In genomic region chr3:65494291-65494763, GRCm38 (mm10) we compare ENCODE assay signal across 8 mouse cellular contexts. TPM values are rescaled to one million over a fixed set of nuclear protein-coding genes. Genes with fewer than 3 reads are reported as not detected.
A peak's percentile ranks its signal among the peaks of the same experiment; 100 is the strongest.
DNase-seq lines count a peak whose midpoint lies in the region; ATAC-seq and TF ChIP-seq lines count a peak whose summit lies in the region.

No protein-coding gene starts in this region.

- no peaks in the 10 kb centered on the region for H3K79me2 ChIP-seq in myocyte (ENCODE audit: control insufficient read depth, insufficient read depth)

- H3K4me3 ChIP-seq in embryonic facial prominence, embryonic 12.5 days = no peak overlapping the region
- H3K4me3 ChIP-seq in myocyte = no peak overlapping the region

- H3K27ac ChIP-seq in embryonic facial prominence, embryonic 12.5 days = no peak overlapping the region

- WGBS in embryonic facial prominence, embryonic 12.5 days = 18% methylated on average over 9 of the region's 9 CpGs

- no peak for ATAC-seq in embryonic facial prominence, embryonic 12.5 days (ENCODE audit: insufficient number of reproducible peaks, insufficient read depth, low FRiP score, low TSS enrichment)

- H3K4me1 ChIP-seq in embryonic facial prominence, embryonic 12.5 days = peaks cover 9% of the 10 kb centered on the region

- no peak overlapping the region for H3K9ac ChIP-seq in embryonic facial prominence, embryonic 12.5 days

- no peaks in the 10 kb centered on the region for H3K9me3 ChIP-seq in embryonic facial prominence, embryonic 12.5 days

- peak overlapping the region; percentile 27 for H3K4me2 ChIP-seq in embryonic facial prominence, embryonic 12.5 days (replicated peaks)
- peak overlapping the region; percentile 9 for H3K4me2 ChIP-seq in myocyte (ENCODE audit: low read depth)

- no peak overlapping the region for H3ac ChIP-seq in myocyte (ENCODE audit: control insufficient read depth, insufficient read length)

- peak; percentile 27 for DNase-seq in layer of hippocampus, adult 11-12 months (ENCODE audit: low spot score)
- DNase-seq in layer of hippocampus, postnatal 25 days (ENCODE audit: extremely low spot score in 1 of 2, low spot score in 1 of 2) = no peak
- peak; percentile 64 for DNase-seq in heart, postnatal 4 days
- peak; percentile 31 to 32 for DNase-seq in layer of hippocampus, postnatal 10 days (ENCODE audit: low spot score in 2 of 2)
- DNase-seq in urinary bladder, adult 2 months (ENCODE audit: low spot score) = no peak
- no peak for DNase-seq in gastrocnemius, postnatal 4 days (ENCODE audit: low spot score in 2 of 2)

- TF ChIP-seq POLR2A in myocyte (IDR thresholded peaks at IDR 0.05; ENCODE audit: insufficient read length, low read depth) = no peak

- H3K27me3 ChIP-seq in embryonic facial prominence, embryonic 12.5 days = no peaks in the 10 kb centered on the region
- H3K27me3 ChIP-seq in myocyte (ENCODE audit: control insufficient read depth, insufficient read depth, insufficient read length) = no peaks in the 10 kb centered on the region

- no peaks in the 10 kb centered on the region for H3K36me3 ChIP-seq in embryonic facial prominence, embryonic 12.5 days
- H3K36me3 ChIP-seq in myocyte (ENCODE audit: control insufficient read depth, insufficient read depth) = no peaks in the 10 kb centered on the region

TF ChIP-seq in myocyte, 11 proteins besides CTCF, POLR2A, EP300 and RAD21:
- TF ChIP-seq SRF (IDR thresholded peaks at IDR 0.05; ENCODE audit: control insufficient read depth, insufficient read length, low read depth) (no peak), USF1 (IDR thresholded peaks at IDR 0.05; ENCODE audit: low read depth) (no peak), CEBPB (IDR thresholded peaks at IDR 0.05; ENCODE audit: insufficient read depth, poor library complexity, severe bottlenecking) (no peak), E2F4 (IDR thresholded peaks at IDR 0.05; ENCODE audit: insufficient read depth) (no peak)

RNA-seq across cellular contexts. Expression of gene Tiparp, which starts 33.9 kb away (rescaled TPM):
- total RNA-seq in layer of hippocampus, postnatal 25 days (2021) = 10 to 100 TPM; 13.5 to 16.4 TPM
- polyA plus RNA-seq in embryonic facial prominence, embryonic 12.5 days (2016; fragmentation: Nextera tagmentation; extraction: Ambion mirVana) = 34.8 and 37.8 TPM in 2 replicates
- total RNA-seq in heart, postnatal 4 days (2021) = 10 to 100 TPM; 11.8 to 14.2 TPM
- total RNA-seq in layer of hippocampus, postnatal 10 days (2021) = 10 to 100 TPM; 14.4 to 21.9 TPM
- polyA plus RNA-seq in myocyte (2012; fragmentation: generic; extraction: Trizol) = 5.2 TPM
- 16.2 and 27.5 TPM in 2 replicates for polyA plus RNA-seq in urinary bladder, adult 2 months (2012; rRNA removed)
- 10 to 100 TPM; 11.5 to 12.6 TPM for total RNA-seq in gastrocnemius, postnatal 4 days (2021)

Comparison
In these comparisons a context has a peak if more than half of its experiments do, and no peak if none do; other contexts are left out.
1. DNase-seq: peak in layer of hippocampus, adult 11-12 months (single experiment), heart, postnatal 4 days (single experiment) and layer of hippocampus, postnatal 10 days (2 of 2); none in layer of hippocampus, postnatal 25 days (0 of 2), urinary bladder, adult 2 months (single experiment) and gastrocnemius, postnatal 4 days (0 of 2).